ENCODE assay signal across 25 mouse cellular contexts in genomic region chr12:34674235-34674634, GRCm38 (mm10).
A peak's percentile ranks its signal among the peaks of the same experiment; 100 is the strongest.
DNase-seq lines count a peak whose midpoint lies in the region; ATAC-seq lines count a peak whose summit lies in the region.
"Had no signal": no experiment of that assay in that cellular context is flagged by ENCODE, and none has a peak within 500 bp of the region (broad histone marks: within the 10 kb centered on the region; RNA-seq: fewer than 3 reads in every experiment).

No protein-coding gene starts in this region.

- H3K4me2 ChIP-seq in lung, embryonic 16.5 days (ENCODE audit: low read depth, low read length): no peak overlapping the region
- H3K4me2 ChIP-seq: embryonic facial prominence, embryonic 12.5 days; embryonic facial prominence, embryonic 15.5 days; heart, embryonic 12.5 days; heart, embryonic 15.5 days; hindbrain, embryonic 13.5 days had no signal

- no peak for DNase-seq in lung, postnatal 14 days
- DNase-seq in layer of hippocampus, postnatal 36 days: no peak
- DNase-seq: adrenal gland, postnatal 10 days; adrenal gland, postnatal 36 days; cerebellum, adult 2 months; cerebellum, adult 9-11 months; cerebellum, postnatal 25 days; forebrain, postnatal 0 days; gastrocnemius, postnatal 25 days; heart, adult 18-20 months; heart, postnatal 10 days; heart, postnatal 36 days had no signal

- peaks cover 81% of the 10 kb centered on the region for H3K79me2 ChIP-seq in macrophage (ENCODE audit: inconsistent target)

- H3K9ac ChIP-seq in lung, embryonic 16.5 days (ENCODE audit: low read length): no peak overlapping the region
- H3K9ac ChIP-seq: embryonic facial prominence, embryonic 12.5 days; embryonic facial prominence, embryonic 15.5 days; forebrain, postnatal 0 days; heart, embryonic 12.5 days; heart, embryonic 15.5 days; hindbrain, embryonic 13.5 days had no signal

- no peaks in the 10 kb centered on the region for H3K27me3 ChIP-seq in lung, embryonic 16.5 days (ENCODE audit: control insufficient read depth, insufficient read depth, low read depth, low read length)
- H3K27me3 ChIP-seq in megakaryocyte, embryonic 14.5 days (replicated peaks): no peaks in the 10 kb centered on the region
- H3K27me3 ChIP-seq: embryonic facial prominence, embryonic 12.5 days; embryonic facial prominence, embryonic 15.5 days; heart, embryonic 12.5 days; heart, embryonic 15.5 days; hindbrain, embryonic 13.5 days had no signal

- H3K9me3 ChIP-seq in lung, embryonic 16.5 days (ENCODE audit: control insufficient read depth, low read length): no peaks in the 10 kb centered on the region
- no peaks in the 10 kb centered on the region for H3K9me3 ChIP-seq in megakaryocyte, embryonic 14.5 days
- H3K9me3 ChIP-seq: embryonic facial prominence, embryonic 12.5 days; embryonic facial prominence, embryonic 15.5 days; heart, embryonic 12.5 days; heart, embryonic 15.5 days; hindbrain, embryonic 10.5 days; hindbrain, embryonic 13.5 days had no signal

- no peak overlapping the region for H3K27ac ChIP-seq in lung, embryonic 16.5 days (ENCODE audit: low read length)
- peak overlapping the region; percentile 53; the same call in 1 of the 2 replicates for H3K27ac ChIP-seq in macrophage
- H3K27ac ChIP-seq: embryonic facial prominence, embryonic 12.5 days; embryonic facial prominence, embryonic 15.5 days; heart, embryonic 15.5 days; hindbrain, embryonic 10.5 days; hindbrain, embryonic 13.5 days had no signal

- 0 out of 2 replicates have a peak, but pooled peaks have one; percentile 26 for ATAC-seq in lung, embryonic 16.5 days (ENCODE audit: low read depth)
- ATAC-seq in megakaryocyte, adult 5-6 weeks (ENCODE audit: poor library complexity, severe bottlenecking): no peak
- ATAC-seq: CD4-positive, CD25-positive, alpha-beta regulatory T cell, adult 4 months; forebrain, embryonic 14.5 days; forebrain, postnatal 0 days; hindbrain, embryonic 16.5 days had no signal

- no peaks in the 10 kb centered on the region for H3K36me3 ChIP-seq in lung, embryonic 16.5 days (ENCODE audit: control insufficient read depth, insufficient read depth, low read length)
- no peaks in the 10 kb centered on the region for H3K36me3 ChIP-seq in megakaryocyte, embryonic 14.5 days (replicated peaks; ENCODE audit: low read length)
- no peaks in the 10 kb centered on the region for H3K36me3 ChIP-seq in macrophage (ENCODE audit: inconsistent target)
- H3K36me3 ChIP-seq: embryonic facial prominence, embryonic 12.5 days; embryonic facial prominence, embryonic 15.5 days; heart, embryonic 12.5 days; heart, embryonic 15.5 days; hindbrain, embryonic 10.5 days; hindbrain, embryonic 13.5 days had no signal

- WGBS in lung, embryonic 16.5 days: 40% methylated on average over 2 of the region's 2 CpGs
- 78% methylated on average over 2 of the region's 2 CpGs for WGBS in macrophage (ENCODE audit: missing documents)

- H3K4me3 ChIP-seq in lung, embryonic 16.5 days (ENCODE audit: low read length): no peak overlapping the region
- peak overlapping the region; percentile 65 for H3K4me3 ChIP-seq in megakaryocyte, embryonic 14.5 days (replicated peaks)
- H3K4me3 ChIP-seq in macrophage (ENCODE audit: inconsistent target): no peak overlapping the region
- H3K4me3 ChIP-seq: embryonic facial prominence, embryonic 12.5 days; embryonic facial prominence, embryonic 15.5 days; heart, embryonic 12.5 days; heart, embryonic 15.5 days; hindbrain, embryonic 10.5 days; hindbrain, embryonic 13.5 days had no signal

- no peaks in the 10 kb centered on the region for H3K4me1 ChIP-seq in lung, embryonic 16.5 days (replicated peaks; ENCODE audit: control insufficient read depth, insufficient read depth, low read length)
- peaks cover 9% of the 10 kb centered on the region for H3K4me1 ChIP-seq in megakaryocyte, embryonic 14.5 days
- H3K4me1 ChIP-seq: embryonic facial prominence, embryonic 12.5 days; embryonic facial prominence, embryonic 15.5 days; heart, embryonic 12.5 days; heart, embryonic 15.5 days; hindbrain, embryonic 10.5 days; hindbrain, embryonic 13.5 days had no signal
